Mouse (Mus musculus): ENCODE measurements around the gene Dpep1. TPM values are rescaled to one million over a fixed set of nuclear protein-coding genes. Genes with fewer than 3 reads are reported as not detected.

Dpep1 gene
- 29.4 and 33.9 TPM in 2 replicates for polyA plus RNA-seq (2015; fragmentation: Nextera tagmentation; extraction: Ambion mirVana)

- Histone ChIP-seq H3K4me3 (replicated peaks; ENCODE audit: low read depth, low read length) (no peak within 1 kb of the TSS), H3K36me3 (ENCODE audit: insufficient read depth, low read length) (no peaks in the 10 kb centered on the region), H3K4me2 (ENCODE audit: low read length) (peak within 1 kb of the TSS; percentile 1; the same call in 1 of the 2 replicates), H3K27ac (peak within 1 kb of the TSS; percentile 78), H3K27me3 (ENCODE audit: insufficient read depth, low read length) (no peaks in the 10 kb centered on the region), H3K9ac (ENCODE audit: low read depth, low read length) (no peak within 1 kb of the TSS), H3K4me1 (replicated peaks; ENCODE audit: insufficient read depth, low read length) (peaks cover 13% of the 10 kb centered on the region), H3K9me3 (replicated peaks; ENCODE audit: low read length) (no peaks in the 10 kb centered on the region)
- no peak for TF ChIP-seq CTCF (IDR thresholded peaks at IDR 0.05; ENCODE audit: low read depth)
- 19% methylated on average over 19 of the region's 19 CpGs for WGBS
- peak; percentile 83 for DNase-seq (ENCODE audit: low spot score)
- peak; percentile 50; the same call in 1 of the 2 replicates for ATAC-seq (replicated peaks; ENCODE audit: low FRiP score, low read depth)
These were observed at the start of gene Dpep1 for GRCm38 (mm10) chr8:123185566-123186409. Dpep1 (plus strand) TSS chr8:123186242.

GRCm38 (mm10) chr8:123136287-123136686 is 49.8 kb upstream of the Dpep1 start:
- Histone ChIP-seq H3K36me3 (ENCODE audit: insufficient read depth, low read length) (no peaks in the 10 kb centered on the region), H3K9ac (ENCODE audit: low read depth, low read length) (no peak overlapping the region), H3K9me3 (replicated peaks; ENCODE audit: low read length) (no peaks in the 10 kb centered on the region), H3K4me3 (replicated peaks; ENCODE audit: low read depth, low read length) (no peak overlapping the region), H3K27ac (no peak overlapping the region), H3K4me2 (ENCODE audit: low read length) (no peak overlapping the region), H3K27me3 (ENCODE audit: insufficient read depth, low read length) (no peaks in the 10 kb centered on the region), H3K4me1 (replicated peaks; ENCODE audit: insufficient read depth, low read length) (peaks cover 15% of the 10 kb centered on the region; the same call in 1 of the 2 replicates)
- no peak for TF ChIP-seq CTCF (IDR thresholded peaks at IDR 0.05; ENCODE audit: low read depth)
- 77% methylated on average over 9 of the region's 9 CpGs for WGBS
- ATAC-seq (replicated peaks; ENCODE audit: low FRiP score, low read depth) (no peak), DNase-seq (ENCODE audit: low spot score) (no peak)

GRCm38 (mm10) chr8:123137645-123138077 is 48.4 kb upstream of the Dpep1 start:
- WGBS: 8% methylated on average over 2 of the region's 2 CpGs
- Histone ChIP-seq H3K4me3 (replicated peaks; ENCODE audit: low read depth, low read length) (no peak overlapping the region), H3K4me1 (replicated peaks; ENCODE audit: insufficient read depth, low read length) (peaks cover 15% of the 10 kb centered on the region; the same call in 1 of the 2 replicates), H3K27ac (peak overlapping the region; percentile 65), H3K4me2 (ENCODE audit: low read length) (no peak overlapping the region), H3K27me3 (ENCODE audit: insufficient read depth, low read length) (no peaks in the 10 kb centered on the region), H3K9ac (ENCODE audit: low read depth, low read length) (0 out of 2 replicates have a peak overlapping the region, but pooled peaks have one; percentile 32), H3K9me3 (replicated peaks; ENCODE audit: low read length) (no peaks in the 10 kb centered on the region), H3K36me3 (ENCODE audit: insufficient read depth, low read length) (no peaks in the 10 kb centered on the region)
- no peak for TF ChIP-seq CTCF (IDR thresholded peaks at IDR 0.05; ENCODE audit: low read depth)
- ATAC-seq (replicated peaks; ENCODE audit: low FRiP score, low read depth): peak; percentile 82
- peak; percentile 92 for DNase-seq (ENCODE audit: low spot score)

- TF ChIP-seq CTCF (IDR thresholded peaks at IDR 0.05; ENCODE audit: low read depth): no peak
- H3K9me3 ChIP-seq (replicated peaks; ENCODE audit: low read length): no peaks in the 10 kb centered on the region
These were observed 47.3 kb upstream of the Dpep1 start for GRCm38 (mm10) chr8:123138741-123139140.

GRCm38 (mm10) chr8:123141741-123142462 is 44.1 kb upstream of the Dpep1 start:
- H3K27me3 ChIP-seq (ENCODE audit: insufficient read depth, low read length): no peaks in the 10 kb centered on the region
- H3K4me3 ChIP-seq (replicated peaks; ENCODE audit: low read depth, low read length): no peak overlapping the region
- 66% methylated on average over 14 of the region's 14 CpGs for WGBS
- no peak overlapping the region for H3K4me2 ChIP-seq (ENCODE audit: low read length)
- TF ChIP-seq CTCF (IDR thresholded peaks at IDR 0.05; ENCODE audit: low read depth): no peak
- H3K9ac ChIP-seq (ENCODE audit: low read depth, low read length): no peak overlapping the region
- H3K9me3 ChIP-seq (replicated peaks; ENCODE audit: low read length): no peaks in the 10 kb centered on the region
- no peaks in the 10 kb centered on the region for H3K36me3 ChIP-seq (ENCODE audit: insufficient read depth, low read length)
- H3K27ac ChIP-seq: peak overlapping the region; percentile 71
- peaks cover 15% of the 10 kb centered on the region; the same call in 1 of the 2 replicates for H3K4me1 ChIP-seq (replicated peaks; ENCODE audit: insufficient read depth, low read length)
- no peak for ATAC-seq (replicated peaks; ENCODE audit: low FRiP score, low read depth)
- DNase-seq (ENCODE audit: low spot score): peak; percentile 85

More at GRCm38 (mm10) chr8:123138741-123139140, 47.3 kb upstream of the Dpep1 start:
- H3K4me3 ChIP-seq (replicated peaks; ENCODE audit: low read depth, low read length): no peak overlapping the region
- H3K27me3 ChIP-seq (ENCODE audit: insufficient read depth, low read length): no peaks in the 10 kb centered on the region
- DNase-seq (ENCODE audit: low spot score) (no peak), ATAC-seq (replicated peaks; ENCODE audit: low FRiP score, low read depth) (no peak)
- WGBS: 52% methylated on average over 4 of the region's 4 CpGs
- H3K36me3 ChIP-seq (ENCODE audit: insufficient read depth, low read length): no peaks in the 10 kb centered on the region
- no peak overlapping the region for H3K4me2 ChIP-seq (ENCODE audit: low read length)
- H3K27ac ChIP-seq: no peak overlapping the region
- peaks cover 15% of the 10 kb centered on the region; the same call in 1 of the 2 replicates for H3K4me1 ChIP-seq (replicated peaks; ENCODE audit: insufficient read depth, low read length)
- H3K9ac ChIP-seq (ENCODE audit: low read depth, low read length): no peak overlapping the region

- H3K9me3 ChIP-seq (replicated peaks; ENCODE audit: low read length): no peaks in the 10 kb centered on the region
- no peaks in the 10 kb centered on the region; the same call in 1 of the 2 replicates for H3K4me1 ChIP-seq (replicated peaks; ENCODE audit: insufficient read depth, low read length)
- no peak overlapping the region for H3K4me3 ChIP-seq (replicated peaks; ENCODE audit: low read depth, low read length)
- peak; percentile 65 for TF ChIP-seq CTCF (IDR thresholded peaks at IDR 0.05; ENCODE audit: low read depth)
- no peak overlapping the region for H3K27ac ChIP-seq
- DNase-seq (ENCODE audit: low spot score) (peak; percentile 79), ATAC-seq (replicated peaks; ENCODE audit: low FRiP score, low read depth) (no peak)
- 59% methylated on average over 6 of the region's 6 CpGs for WGBS
- no peak overlapping the region for H3K9ac ChIP-seq (ENCODE audit: low read depth, low read length)
- H3K36me3 ChIP-seq (ENCODE audit: insufficient read depth, low read length): no peaks in the 10 kb centered on the region
- H3K4me2 ChIP-seq (ENCODE audit: low read length): no peak overlapping the region
- H3K27me3 ChIP-seq (ENCODE audit: insufficient read depth, low read length): no peaks in the 10 kb centered on the region
These were observed 40.8 kb upstream of the Dpep1 start for GRCm38 (mm10) chr8:123145279-123145678.
